Mouse (Mus musculus) liver, adult 2 months (tissue): ENCODE results near the gene H2afj.

Source experiments
- CTCF ChIP-seq: fragments of 200-500 bp; IDR thresholded peaks from 2 replicates; pipeline ENCODE4 v1.5.1; 2011; ENCODE audit warnings: low read depth, low read length, control low read depth
- POLR2A ChIP-seq: fragments of 200-500 bp; IDR thresholded peaks from 2 replicates; pipeline ENCODE4 v1.6.1; 2011; ENCODE audit warnings: low read length, control low read depth; ENCODE audit not compliant: insufficient read depth; ENCODE audit errors: extremely low read depth

DNA sequence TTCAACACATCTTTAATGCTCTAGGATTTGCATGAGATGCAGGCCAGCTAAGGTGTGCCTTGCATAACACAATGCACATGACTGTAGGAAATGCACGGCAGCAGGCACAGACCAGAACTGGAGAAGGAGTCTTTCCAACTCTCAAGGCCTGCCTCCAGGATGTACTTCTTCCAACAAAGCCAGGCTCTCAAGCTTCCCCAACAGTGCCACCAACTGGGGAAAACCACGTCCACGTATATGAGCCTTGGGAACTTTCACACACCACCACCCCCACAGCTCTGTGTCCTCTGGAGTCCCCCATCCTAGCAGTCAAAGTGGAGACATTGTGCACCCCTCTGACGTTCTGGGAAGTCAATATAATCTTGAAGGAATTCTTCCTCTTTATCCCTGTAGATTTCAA lies 5.1 kb downstream of the H2afj start:
- TF ChIP-seq CTCF (no peak; the same call in 1 of the 2 replicates), POLR2A (no peak)
